Mouse (Mus musculus): ENCODE results near the gene Fam241b.

GRCm38 (mm10) chr10:62145957-62146356, 2.2 kb upstream of the Fam241b start:
- TF ChIP-seq CTCF (IDR thresholded peaks at IDR 0.05; ENCODE audit: low read depth) (no peak), EP300 (optimal IDR thresholded peaks at IDR 0.05) (no peak)

Measured in stomach, postnatal 0 days (tissue).